ENCODE assay signal across 23 mouse cellular contexts in genomic region chr13:55508531-55508930, GRCm38 (mm10). TPM values are rescaled to one million over a fixed set of nuclear protein-coding genes. Genes with fewer than 3 reads are reported as not detected.
"Had no signal": no experiment of that assay in that cellular context is flagged by ENCODE, and none has a peak within 500 bp of the region (broad histone marks: within the 10 kb centered on the region; RNA-seq: fewer than 3 reads in every experiment).

No protein-coding gene starts in this region.

- H3K27me3 ChIP-seq: limb, embryonic 13.5 days; neural tube, embryonic 12.5 days; neural tube, embryonic 15.5 days; stomach, embryonic 15.5 days had no signal

- H3K9me3 ChIP-seq: limb, embryonic 10.5 days; limb, embryonic 13.5 days; neural tube, embryonic 12.5 days; neural tube, embryonic 15.5 days; stomach, embryonic 15.5 days had no signal

- H3K27ac ChIP-seq: limb, embryonic 10.5 days; limb, embryonic 13.5 days; liver, embryonic 14.5 days; macrophage; neural tube, embryonic 12.5 days; neural tube, embryonic 15.5 days; stomach, embryonic 15.5 days had no signal

- DNase-seq: kidney, adult 9 months; kidney, postnatal 14 days; kidney, postnatal 4 days; layer of hippocampus, adult 9-11 months; liver; lung, embryonic 14.5 days; midbrain, embryonic 14.5 days; right cerebral cortex, adult 18-20 months; right cerebral cortex, postnatal 14 days; right cerebral cortex, postnatal 4 days; thymus, adult 18-20 months; thymus, postnatal 36 days had no signal

- H3K4me2 ChIP-seq: limb, embryonic 13.5 days; lung, embryonic 14.5 days; midbrain, embryonic 11.5 days; neural tube, embryonic 15.5 days; stomach, embryonic 15.5 days had no signal

- H3K9ac ChIP-seq: limb, embryonic 13.5 days; liver, embryonic 14.5 days; liver, postnatal 0 days; lung, embryonic 14.5 days; neural tube, embryonic 12.5 days; neural tube, embryonic 15.5 days; stomach, embryonic 15.5 days had no signal

- H3K4me3 ChIP-seq: limb, embryonic 10.5 days; limb, embryonic 13.5 days; neural tube, embryonic 12.5 days; neural tube, embryonic 15.5 days; stomach, embryonic 15.5 days had no signal

- ATAC-seq: liver, postnatal 0 days; lung, postnatal 0 days had no signal

RNA-seq across cellular contexts. Expression of gene Dbn1, which starts 20.6 kb away (rescaled TPM):
- total RNA-seq: megakaryocyte-erythroid progenitor cell, adult 5-6 weeks had no signal
- polyA plus RNA-seq: macrophage had no signal

RNA-seq across cellular contexts. Expression of gene Prr7, which starts 44.5 kb away (rescaled TPM):
- total RNA-seq: megakaryocyte-erythroid progenitor cell, adult 5-6 weeks had no signal
- polyA plus RNA-seq: liver, postnatal 0 days; macrophage had no signal
